Mouse (Mus musculus) right cerebral cortex, postnatal 25 days (tissue): ENCODE data around the gene Tctex1d1.

Source experiments
- DNase-seq: peaks from one replicate; pipeline ENCODE4 v3.0.0; 2022

Gene Tctex1d1

GRCm38 (mm10) chr4:102978440-102978839 lies at the start of gene Tctex1d1:
Gene Tctex1d1 (plus strand): TSS chr4:102978606.
- no peak for DNase-seq

DNA sequence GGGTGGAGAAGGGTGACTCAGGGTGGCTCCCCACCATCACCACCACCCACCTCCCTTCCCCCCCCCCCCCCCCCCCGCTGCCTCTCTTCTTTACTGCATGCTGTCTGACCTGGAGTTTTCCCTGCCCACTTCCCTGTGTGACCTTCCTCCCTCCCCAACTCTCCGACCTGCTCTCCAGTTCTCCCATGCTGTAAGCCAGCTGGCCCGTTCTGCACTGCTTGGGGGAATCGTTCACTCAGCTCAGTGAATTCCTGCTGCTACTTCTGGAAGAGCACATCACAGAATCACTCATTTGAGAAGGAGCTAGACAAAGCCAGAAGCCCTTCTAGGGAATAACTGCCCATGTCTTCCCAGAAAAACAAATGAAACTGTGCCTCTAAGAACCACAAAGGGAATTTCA lies 48.9 kb upstream of the Tctex1d1 start:
- no peak for DNase-seq

DNA sequence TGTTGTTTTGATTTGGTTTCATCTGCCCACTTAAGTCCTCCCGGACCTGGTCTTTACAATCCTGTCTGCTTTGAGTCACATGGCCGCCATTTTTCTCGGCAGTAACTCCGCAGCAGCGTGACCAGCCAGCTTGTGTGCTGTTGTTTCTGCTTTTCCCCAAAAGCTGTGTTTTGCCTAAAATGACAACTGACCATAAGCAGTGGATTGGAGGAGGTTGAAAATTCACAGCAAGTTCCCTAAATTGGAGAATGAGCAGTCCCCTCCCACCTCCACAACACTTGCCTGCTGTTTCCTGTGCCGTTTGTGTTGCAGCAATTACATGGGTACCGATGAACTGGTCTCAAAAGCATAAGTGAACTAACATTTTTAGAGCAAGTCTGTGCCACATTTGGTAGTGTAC lies 47.7 kb upstream of the Tctex1d1 start:
- DNase-seq = no peak

- DNase-seq = no peak
These were observed 38.1 kb upstream of the Tctex1d1 start for GRCm38 (mm10) chr4:102940266-102940665.

- no peak for DNase-seq
These were observed 37.7 kb upstream of the Tctex1d1 start for GRCm38 (mm10) chr4:102940738-102941137.

DNA sequence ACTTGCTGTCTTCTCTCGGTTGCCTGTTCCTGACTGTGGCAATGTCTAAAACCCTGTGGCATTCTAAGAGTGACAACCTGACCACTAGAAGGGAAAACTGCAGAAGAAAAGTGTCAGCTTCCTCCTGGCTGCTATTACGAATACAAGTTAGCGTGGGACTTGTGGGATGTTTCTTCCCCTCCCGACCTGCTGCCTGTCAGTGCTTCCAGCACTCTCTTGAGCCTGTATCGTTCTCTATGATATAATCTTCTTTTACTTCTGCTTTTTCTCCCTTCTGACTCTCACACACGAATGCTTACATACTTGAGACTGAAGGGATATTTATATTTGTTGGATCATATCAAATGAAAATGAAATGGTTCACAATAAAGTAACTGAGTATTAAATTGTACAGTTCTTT lies 34.1 kb upstream of the Tctex1d1 start:
- DNase-seq = no peak

- no peak for DNase-seq
These were observed 25.9 kb upstream of the Tctex1d1 start for GRCm38 (mm10) chr4:102952476-102952875.

DNA sequence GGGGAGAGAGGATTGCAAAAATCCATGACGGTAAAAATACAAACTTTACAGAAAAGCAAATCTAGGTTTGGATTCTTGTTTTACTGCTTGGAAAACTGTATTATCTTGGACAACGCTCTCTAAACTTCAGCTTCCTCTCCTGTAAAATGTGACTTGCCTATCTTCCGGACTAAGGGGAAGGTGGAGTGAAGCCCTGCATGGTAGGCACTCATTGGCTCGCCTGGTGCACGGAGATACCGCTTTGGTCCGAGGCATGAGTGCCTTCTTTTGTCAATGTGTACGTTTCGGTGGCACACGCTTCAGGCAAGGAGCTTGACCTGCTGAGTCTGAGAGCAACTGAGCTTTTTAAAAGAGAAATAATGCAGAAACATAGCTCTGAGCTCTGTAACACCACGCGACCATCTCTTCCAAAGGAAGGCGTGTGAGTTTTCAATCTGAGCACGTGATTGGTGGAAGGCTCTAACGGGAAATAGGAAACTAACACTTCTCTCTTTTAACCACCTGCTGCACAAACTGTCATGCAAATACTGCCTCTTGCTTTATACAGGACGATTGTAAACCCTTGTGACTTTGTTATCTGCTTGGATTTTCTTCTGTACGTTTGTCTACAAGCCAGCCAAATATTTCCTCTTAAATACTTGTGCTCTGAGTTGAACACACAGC lies 23.0 kb upstream of the Tctex1d1 start:
- no peak for DNase-seq

DNA sequence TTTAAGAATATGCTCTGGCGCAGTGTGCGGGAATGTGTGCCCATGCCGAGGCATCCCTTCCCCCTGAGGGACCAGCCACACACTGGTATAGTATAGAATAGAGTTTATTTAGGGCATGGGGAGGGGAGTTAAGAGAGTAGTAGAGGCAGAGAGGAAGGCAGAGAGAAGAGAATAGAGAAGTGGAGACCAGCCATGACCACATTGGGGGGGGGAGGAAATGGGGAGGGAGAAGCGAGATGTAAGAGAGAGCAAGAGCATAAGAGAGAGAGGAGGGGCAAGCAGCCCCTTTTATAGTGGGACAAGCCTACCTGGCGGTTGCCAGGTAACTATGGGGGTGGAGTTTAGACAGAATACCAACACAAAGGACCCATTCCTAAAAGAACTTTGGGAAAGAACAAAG lies 19.0 kb upstream of the Tctex1d1 start:
- no peak for DNase-seq

- DNase-seq = no peak
These were observed 14.2 kb upstream of the Tctex1d1 start for GRCm38 (mm10) chr4:102964174-102964573.

- no peak for DNase-seq
These were observed 10.6 kb upstream of the Tctex1d1 start for GRCm38 (mm10) chr4:102967811-102968210.

- DNase-seq = no peak
These were observed 8.8 kb upstream of the Tctex1d1 start for GRCm38 (mm10) chr4:102969599-102969998.

DNA sequence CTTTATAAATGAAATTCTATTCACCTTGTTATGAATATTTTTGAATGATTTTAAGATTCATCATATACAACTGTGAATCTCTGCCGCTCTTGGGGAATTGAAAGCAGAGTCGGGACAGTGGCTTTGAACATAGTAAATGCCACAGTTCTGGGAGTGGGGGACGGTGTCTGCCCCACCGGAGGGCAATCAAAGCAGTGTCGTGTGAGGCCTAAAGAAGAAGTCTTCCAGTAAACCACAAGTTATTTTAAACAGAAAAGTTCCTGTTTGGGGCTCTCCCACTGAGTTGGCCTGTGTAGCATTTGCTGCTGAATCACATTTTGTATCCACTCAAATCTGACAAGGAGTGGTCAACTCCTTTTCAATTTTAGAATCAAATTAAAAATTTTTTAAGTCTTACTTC lies 7.2 kb upstream of the Tctex1d1 start:
- no peak for DNase-seq

- DNase-seq = no peak
These were observed 6.3 kb upstream of the Tctex1d1 start for GRCm38 (mm10) chr4:102972071-102972470.

- DNase-seq = no peak
These were observed 4.2 kb upstream of the Tctex1d1 start for GRCm38 (mm10) chr4:102974172-102974571.

GRCm38 (mm10) chr4:102976290-102977275 lies 1.8 kb upstream of the Tctex1d1 start:
- DNase-seq = no peak

DNA sequence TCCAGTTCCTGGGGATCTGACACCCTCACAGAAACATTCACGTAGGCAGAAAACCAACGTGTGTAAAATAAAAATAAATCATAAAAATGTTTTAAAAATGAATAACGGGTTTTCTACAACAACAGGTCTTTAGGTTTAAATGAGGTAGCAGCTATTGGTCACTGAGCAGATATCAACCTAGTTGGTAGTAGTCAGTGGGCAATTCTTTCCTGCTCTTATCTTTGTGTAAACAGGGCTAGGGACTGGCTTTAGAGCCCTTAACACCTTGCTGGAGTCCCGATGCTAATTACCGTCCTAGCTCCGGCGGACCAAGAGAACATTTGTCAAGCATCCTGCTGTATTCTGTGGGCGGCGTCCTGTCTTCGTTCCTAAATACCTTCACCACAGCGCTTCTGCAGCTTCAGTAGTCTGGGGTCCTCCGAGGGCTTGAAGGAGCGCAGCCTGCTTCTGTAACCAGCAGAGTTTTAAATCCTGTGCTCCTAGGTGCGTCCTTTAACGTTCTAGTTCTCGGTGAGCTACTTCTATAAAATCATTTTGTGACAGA lies 556 bp upstream of the Tctex1d1 start:
- DNase-seq = no peak

GRCm38 (mm10) chr4:102979385-102979784 lies 979 bp downstream of the Tctex1d1 start:
- no peak for DNase-seq

DNA sequence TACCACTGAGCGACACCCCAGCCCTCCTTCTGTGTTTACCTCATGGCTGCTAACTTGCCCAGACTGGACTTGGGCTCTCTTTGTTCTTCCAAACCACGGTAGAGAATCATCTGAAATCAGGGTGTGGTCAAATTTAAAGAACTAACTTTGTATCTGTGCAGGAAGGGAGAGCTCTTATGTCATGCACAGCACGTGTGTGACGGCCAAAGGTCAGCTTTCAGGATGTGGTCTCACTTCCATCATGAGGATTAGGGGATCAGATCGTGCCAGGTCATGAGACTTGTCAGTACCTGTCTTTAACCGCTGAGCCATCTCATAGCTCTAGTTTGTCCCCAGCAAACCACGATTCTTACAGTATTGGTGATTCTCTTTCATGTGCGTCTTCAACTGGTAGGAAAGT lies 3.3 kb downstream of the Tctex1d1 start:
- DNase-seq = no peak

DNA sequence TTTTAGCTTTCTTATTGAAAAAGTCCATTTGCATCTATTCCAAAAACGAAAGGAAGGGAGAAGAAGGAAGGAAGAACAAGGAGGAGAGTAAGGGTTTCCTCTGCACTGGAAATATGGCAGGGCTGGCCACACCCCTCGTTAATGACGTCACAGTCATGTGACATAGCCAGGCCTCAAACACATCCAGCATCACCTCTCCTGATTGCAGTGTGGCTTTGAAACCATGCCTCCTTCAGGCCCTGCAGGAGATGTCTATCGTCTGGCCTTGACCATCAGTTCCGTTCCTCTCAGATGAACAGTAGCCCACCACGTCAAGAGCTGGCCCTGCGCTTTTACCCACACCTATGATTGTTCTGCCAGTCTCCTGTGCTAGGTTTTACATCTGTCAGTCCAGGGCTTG lies 7.8 kb downstream of the Tctex1d1 start:
- no peak for DNase-seq

- DNase-seq = peak; percentile 28
These were observed 8.5 kb downstream of the Tctex1d1 start for GRCm38 (mm10) chr4:102986917-102987316.

GRCm38 (mm10) chr4:102987325-102987724 lies 8.9 kb downstream of the Tctex1d1 start:
- no peak for DNase-seq

- no peak for DNase-seq
These were observed 9.3 kb downstream of the Tctex1d1 start for GRCm38 (mm10) chr4:102987756-102988155.

DNA sequence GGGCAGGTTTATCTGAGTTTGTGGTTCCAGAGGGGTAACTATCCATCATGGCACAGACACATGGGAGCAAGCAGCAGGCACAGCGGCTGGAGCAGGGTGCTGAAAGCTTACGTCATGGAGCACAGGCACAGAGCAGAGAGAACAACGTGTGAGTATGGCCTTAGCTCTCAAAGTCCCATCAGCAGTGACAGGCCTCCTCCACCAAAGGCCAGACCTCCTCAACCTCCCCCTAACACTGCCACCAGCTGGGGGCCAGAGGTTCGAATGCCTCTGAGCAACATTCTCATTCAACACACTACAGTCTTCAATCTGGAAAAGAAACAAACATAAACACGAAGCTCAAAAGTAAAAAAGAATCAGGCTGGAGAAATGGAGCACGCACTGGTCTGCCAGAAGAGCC lies 10.1 kb downstream of the Tctex1d1 start:
- no peak for DNase-seq
